Mouse (Mus musculus) megakaryocyte, embryonic 14.5 days (primary cell): Measurements from ENCODE around the gene Invs.

Experiments
- FLI1 ChIP-seq: IDR thresholded peaks from 2 replicates; pipeline ENCODE4 v1.6.1; 2012; ENCODE audit warnings: low read length, inconsistent platforms, mixed read lengths
- GATA1 ChIP-seq: IDR thresholded peaks from 3 replicates; pipeline ENCODE4 v1.6.1; 2012; ENCODE audit warnings: mixed read lengths, low read length, inconsistent platforms, borderline replicate concordance

DNA sequence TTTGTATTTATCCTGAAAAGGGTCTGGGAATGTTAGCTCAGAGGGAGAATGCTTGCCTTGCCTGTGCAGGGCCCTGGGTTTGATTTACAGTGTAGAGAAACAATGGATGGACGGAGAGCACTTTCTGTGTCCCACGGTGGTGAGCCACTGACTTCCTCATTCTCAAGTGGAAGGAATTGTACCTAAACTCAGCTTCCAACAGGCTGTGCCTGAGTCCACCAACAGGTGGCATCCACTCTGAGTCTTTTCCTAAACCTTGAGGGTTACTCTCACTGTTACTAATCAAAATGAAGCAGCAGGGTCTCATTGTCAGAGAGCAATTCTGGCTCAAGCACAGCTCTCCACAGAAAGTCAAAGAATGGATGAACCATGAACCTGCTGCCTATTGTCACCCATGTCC, 201.7 kb downstream of the Invs start:
- TF ChIP-seq GATA1 (no peak), FLI1 (no peak)
